Mouse (Mus musculus) embryonic facial prominence, embryonic 11.5 days (tissue): ENCODE results near the gene Ppp1r12b. TPM values are rescaled to one million over a fixed set of nuclear protein-coding genes. Genes with fewer than 3 reads are reported as not detected.

Experiments
- ATAC-seq: fragments of 200-750 bp; cut with Nextera tagmentation; replicated peaks from 2 replicates; pipeline ENCODE4 v1.8.0; 2017; ENCODE audit warnings: low read depth; ENCODE audit not compliant: insufficient number of reproducible peaks, low FRiP score, low TSS enrichment
- DNase-seq: peaks from one replicate; pipeline ENCODE4 v3.0.0-alpha.2; 2015; ENCODE audit warnings: low spot score
- H3K27ac ChIP-seq: fragments of 300-500 bp; sonication (generic); replicated peaks from 2 replicates; pipeline ENCODE4 v1.5.1; 2014; ENCODE audit warnings: mild to moderate bottlenecking, low read depth, low read length, control low read depth
- H3K27me3 ChIP-seq: fragments of 300-500 bp; sonication (generic); 2 replicates; pipeline ENCODE4 v1.6.1; 2014; ENCODE audit warnings: mild to moderate bottlenecking, low read length, moderate library complexity, mixed read lengths; ENCODE audit not compliant: control insufficient read depth, insufficient read depth
- H3K36me3 ChIP-seq: fragments of 300-500 bp; sonication (generic); replicated peaks from 2 replicates; pipeline ENCODE4 v1.6.1; 2014; ENCODE audit warnings: low read depth, mild to moderate bottlenecking, low read length, moderate library complexity, mixed read lengths; ENCODE audit not compliant: control insufficient read depth, insufficient read depth
- H3K4me1 ChIP-seq: fragments of 300-500 bp; sonication (generic); 2 replicates; pipeline ENCODE4 v1.6.1; 2014; ENCODE audit warnings: low read length, mixed read lengths; ENCODE audit not compliant: control insufficient read depth, insufficient read depth
- H3K4me2 ChIP-seq: fragments of 300-500 bp; sonication (generic); 2 replicates; pipeline ENCODE4 v1.6.1; 2014; ENCODE audit warnings: low read depth, mild to moderate bottlenecking, control low read depth, low read length, moderate library complexity
- H3K4me3 ChIP-seq: fragments of 300-500 bp; sonication (generic); 2 replicates; pipeline ENCODE4 v1.5.1; 2014; ENCODE audit warnings: low read depth, low read length, control low read depth
- H3K9ac ChIP-seq: fragments of 300-500 bp; sonication (generic); replicated peaks from 2 replicates; pipeline ENCODE4 v1.6.1; 2014; ENCODE audit warnings: mild to moderate bottlenecking, control low read depth, low read length
- H3K9me3 ChIP-seq: fragments of 300-500 bp; sonication (generic); replicated peaks from 2 replicates; pipeline ENCODE4 v1.6.1; 2016; ENCODE audit warnings: mild to moderate bottlenecking, low read length, inconsistent platforms, mixed read lengths; ENCODE audit not compliant: control insufficient read depth
- WGBS: fragments of 180-500 bp; shearing (Covaris S2); extraction: QIAGEN DNeasy Blood & Tissue Kit; methylation state at CpG from one replicate; pipeline ENCODE4 v1.1.7; 2014; 5-methylcytosine and 5-hydroxymethylcytosine counted together
- polyA plus RNA-seq: library from polyadenylated mRNA; unstranded; fragments of >200 nt; fragmentation: Nextera tagmentation; extraction: Ambion mirVana; gene quantifications from 2 replicates; pipeline ENCODE4 v1.2.1, GENCODE M21; 2014

Ppp1r12b gene
- polyA plus RNA-seq, 1 experiment from 2014 or later, result 5.0 TPM

GRCm38 (mm10) chr1:134784911-134785310, 170.8 kb downstream of the Ppp1r12b start:
- H3K4me1 ChIP-seq, result no peaks in the 10 kb centered on the region
- ATAC-seq, result no peak

GRCm38 (mm10) chr1:134784481-134784880, 171.3 kb downstream of the Ppp1r12b start:
- no peak overlapping the region for H3K4me2 ChIP-seq
- ATAC-seq (no peak), DNase-seq (no peak)
- 71% methylated on average over 6 of the region's 6 CpGs for WGBS
- no peaks in the 10 kb centered on the region for H3K9me3 ChIP-seq
- H3K27ac ChIP-seq, result no peak overlapping the region
- H3K4me3 ChIP-seq, result no peak overlapping the region
- no peak overlapping the region for H3K9ac ChIP-seq
- H3K27me3 ChIP-seq, result no peaks in the 10 kb centered on the region
- no peaks in the 10 kb centered on the region; the same call in 1 of the 2 replicates for H3K36me3 ChIP-seq
- H3K4me1 ChIP-seq, result no peaks in the 10 kb centered on the region

More at GRCm38 (mm10) chr1:134784911-134785310, 170.8 kb downstream of the Ppp1r12b start:
- Histone ChIP-seq H3K9ac (no peak overlapping the region), H3K27me3 (no peaks in the 10 kb centered on the region), H3K27ac (no peak overlapping the region), H3K36me3 (no peaks in the 10 kb centered on the region; the same call in 1 of the 2 replicates), H3K9me3 (no peaks in the 10 kb centered on the region), H3K4me2 (no peak overlapping the region), H3K4me3 (no peak overlapping the region)
- 91% methylated on average over 1 of the region's 1 CpGs for WGBS
- DNase-seq, result no peak

- Histone ChIP-seq H3K27me3 (no peaks in the 10 kb centered on the region), H3K9ac (no peak overlapping the region), H3K36me3 (no peaks in the 10 kb centered on the region; the same call in 1 of the 2 replicates), H3K4me3 (no peak overlapping the region), H3K27ac (no peak overlapping the region), H3K4me2 (no peak overlapping the region), H3K4me1 (no peaks in the 10 kb centered on the region), H3K9me3 (no peaks in the 10 kb centered on the region)
- WGBS, result 78% methylated on average over 4 of the region's 4 CpGs
- no peak for DNase-seq
- ATAC-seq, result no peak
Observed at GRCm38 (mm10) chr1:134783958-134784357, 171.8 kb downstream of the Ppp1r12b start.

GRCm38 (mm10) chr1:134782797-134783196, 172.9 kb downstream of the Ppp1r12b start:
- Histone ChIP-seq H3K27me3 (no peaks in the 10 kb centered on the region), H3K36me3 (no peaks in the 10 kb centered on the region; the same call in 1 of the 2 replicates)

GRCm38 (mm10) chr1:134777936-134778548, 177.7 kb downstream of the Ppp1r12b start:
- no peak overlapping the region for H3K27ac ChIP-seq

More at GRCm38 (mm10) chr1:134782797-134783196, 172.9 kb downstream of the Ppp1r12b start:
- Histone ChIP-seq H3K9ac (no peak overlapping the region), H3K27ac (no peak overlapping the region), H3K9me3 (no peaks in the 10 kb centered on the region), H3K4me2 (no peak overlapping the region), H3K4me1 (no peaks in the 10 kb centered on the region), H3K4me3 (no peak overlapping the region)
- 87% methylated on average over 5 of the region's 5 CpGs for WGBS
- DNase-seq (no peak), ATAC-seq (no peak)

GRCm38 (mm10) chr1:134777201-134777885, 178.4 kb downstream of the Ppp1r12b start:
- Histone ChIP-seq H3K36me3 (no peaks in the 10 kb centered on the region; the same call in 1 of the 2 replicates), H3K27me3 (no peaks in the 10 kb centered on the region), H3K9me3 (no peaks in the 10 kb centered on the region), H3K4me3 (no peak overlapping the region), H3K4me1 (peaks cover 3% of the 10 kb centered on the region; the same call in 1 of the 2 replicates), H3K27ac (no peak overlapping the region), H3K9ac (no peak overlapping the region; the same call in 1 of the 2 replicates), H3K4me2 (no peak overlapping the region)
- ATAC-seq (no peak), DNase-seq (no peak)
- 77% methylated on average over 12 of the region's 12 CpGs for WGBS

More at GRCm38 (mm10) chr1:134777936-134778548, 177.7 kb downstream of the Ppp1r12b start:
- Histone ChIP-seq H3K9ac (no peak overlapping the region; the same call in 1 of the 2 replicates), H3K9me3 (no peaks in the 10 kb centered on the region), H3K4me2 (no peak overlapping the region), H3K36me3 (no peaks in the 10 kb centered on the region; the same call in 1 of the 2 replicates), H3K27me3 (no peaks in the 10 kb centered on the region), H3K4me1 (peaks cover 3% of the 10 kb centered on the region; the same call in 1 of the 2 replicates), H3K4me3 (no peak overlapping the region)
- no peak for DNase-seq
- no peak for ATAC-seq
- 56% methylated on average over 13 of the region's 13 CpGs for WGBS

GRCm38 (mm10) chr1:134775631-134776030, 180.1 kb downstream of the Ppp1r12b start:
- 21% methylated on average over 3 of the region's 3 CpGs for WGBS
- DNase-seq (no peak), ATAC-seq (no peak)
- no peaks in the 10 kb centered on the region for H3K27me3 ChIP-seq
- H3K4me1 ChIP-seq, result peaks cover 3% of the 10 kb centered on the region; the same call in 1 of the 2 replicates
- H3K4me2 ChIP-seq, result no peak overlapping the region
- H3K27ac ChIP-seq, result no peak overlapping the region
- no peaks in the 10 kb centered on the region for H3K9me3 ChIP-seq
- H3K4me3 ChIP-seq, result no peak overlapping the region
- no peak overlapping the region for H3K9ac ChIP-seq
- H3K36me3 ChIP-seq, result no peaks in the 10 kb centered on the region
